Mouse (Mus musculus) retina, adult 2 months (tissue): ENCODE results near the gene Aqp5.
A peak's percentile ranks its signal among the peaks of the same experiment; 100 is the strongest.

ENCODE experiments used
- DNase-seq: peaks from one replicate; pipeline ENCODE4 v3.0.0-alpha.2; 2012; ENCODE audit warnings: low read depth, low spot score

Gene Aqp5

DNA sequence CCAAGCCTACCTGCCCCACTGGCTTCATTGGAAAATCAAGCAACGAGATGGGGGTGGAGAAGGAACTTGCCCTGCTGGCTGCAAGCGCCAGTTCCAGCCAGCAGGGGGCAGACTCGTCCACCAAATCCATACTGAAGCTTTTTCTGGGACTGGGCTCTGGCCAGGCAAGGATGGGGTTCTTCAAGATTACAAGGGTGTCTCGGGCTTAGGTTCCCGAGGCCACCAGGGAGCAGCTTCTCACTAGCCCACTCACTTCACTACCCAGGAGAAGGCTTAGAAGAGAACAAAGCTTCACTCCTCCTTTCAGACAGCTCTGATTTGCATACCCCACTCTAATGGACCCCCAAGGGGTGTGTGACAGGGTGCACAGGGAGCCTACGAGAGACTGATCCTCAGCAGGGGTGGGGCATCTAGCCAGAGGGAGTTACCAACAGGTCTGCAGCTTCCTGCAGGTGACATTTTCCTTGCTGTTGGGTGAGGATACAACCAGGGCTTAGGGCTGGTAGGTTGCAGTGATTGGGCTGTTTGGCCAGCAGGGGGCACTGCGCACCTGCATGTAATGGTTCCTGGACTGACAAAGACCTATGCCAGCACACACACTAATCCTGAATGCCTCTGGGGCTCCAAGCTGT lies 5.6 kb downstream of the Aqp5 start:
- peak; percentile 65 for DNase-seq

- DNase-seq: no peak
Observed at GRCm38 (mm10) chr15:99596841-99597240, 6.3 kb downstream of the Aqp5 start.

- DNase-seq: no peak
Observed at GRCm38 (mm10) chr15:99597596-99597995, 7.0 kb downstream of the Aqp5 start.

GRCm38 (mm10) chr15:99599245-99600070 lies 8.9 kb downstream of the Aqp5 start:
- no peak for DNase-seq

GRCm38 (mm10) chr15:99600986-99601822 lies 10.6 kb downstream of the Aqp5 start, which contains the start of gene Aqp6:
TSS of gene Aqp6 (plus strand) at chr15:99601400.
- DNase-seq: no peak

DNA sequence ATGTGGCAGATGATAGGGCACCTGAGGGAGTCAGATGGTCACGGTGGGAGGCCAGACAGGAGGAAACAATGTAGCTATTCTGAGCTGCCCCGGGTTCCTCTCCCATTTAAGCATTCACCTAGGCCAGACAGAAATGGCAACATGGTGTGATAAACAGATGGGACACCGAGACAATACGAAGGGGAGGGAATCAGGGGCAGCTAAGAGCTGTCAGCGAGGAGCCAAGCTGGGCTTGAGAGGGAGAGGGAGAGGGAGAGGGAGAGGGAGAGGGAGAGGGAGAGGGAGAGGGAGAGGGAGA lies 11.2 kb downstream of the Aqp5 start:
- DNase-seq: no peak

GRCm38 (mm10) chr15:99602206-99602820 lies 11.7 kb downstream of the Aqp5 start:
- no peak for DNase-seq

GRCm38 (mm10) chr15:99603216-99603615 lies 12.6 kb downstream of the Aqp5 start:
- DNase-seq: no peak

GRCm38 (mm10) chr15:99605595-99605994 lies 15.0 kb downstream of the Aqp5 start:
- DNase-seq: no peak

DNA sequence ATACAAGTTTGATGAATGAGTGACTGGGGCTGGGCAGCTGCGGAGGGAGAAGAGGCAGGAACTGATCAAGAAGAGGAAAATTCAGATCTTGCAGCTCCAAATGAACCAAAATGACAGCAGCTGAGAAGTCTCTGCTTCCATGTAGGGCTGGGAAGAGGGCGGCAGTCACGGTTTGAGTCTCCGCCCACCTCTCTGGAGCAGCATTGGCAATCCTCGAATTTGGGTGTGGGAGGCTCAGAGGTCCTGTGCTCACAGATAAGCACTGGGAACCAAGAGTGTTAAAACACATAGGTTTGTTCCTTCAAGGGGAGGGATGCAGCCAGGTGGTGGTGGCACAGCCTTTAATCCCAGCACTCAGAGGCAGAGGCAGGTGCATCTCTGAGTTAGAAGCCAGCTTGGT lies 15.9 kb downstream of the Aqp5 start:
- DNase-seq: no peak

DNA sequence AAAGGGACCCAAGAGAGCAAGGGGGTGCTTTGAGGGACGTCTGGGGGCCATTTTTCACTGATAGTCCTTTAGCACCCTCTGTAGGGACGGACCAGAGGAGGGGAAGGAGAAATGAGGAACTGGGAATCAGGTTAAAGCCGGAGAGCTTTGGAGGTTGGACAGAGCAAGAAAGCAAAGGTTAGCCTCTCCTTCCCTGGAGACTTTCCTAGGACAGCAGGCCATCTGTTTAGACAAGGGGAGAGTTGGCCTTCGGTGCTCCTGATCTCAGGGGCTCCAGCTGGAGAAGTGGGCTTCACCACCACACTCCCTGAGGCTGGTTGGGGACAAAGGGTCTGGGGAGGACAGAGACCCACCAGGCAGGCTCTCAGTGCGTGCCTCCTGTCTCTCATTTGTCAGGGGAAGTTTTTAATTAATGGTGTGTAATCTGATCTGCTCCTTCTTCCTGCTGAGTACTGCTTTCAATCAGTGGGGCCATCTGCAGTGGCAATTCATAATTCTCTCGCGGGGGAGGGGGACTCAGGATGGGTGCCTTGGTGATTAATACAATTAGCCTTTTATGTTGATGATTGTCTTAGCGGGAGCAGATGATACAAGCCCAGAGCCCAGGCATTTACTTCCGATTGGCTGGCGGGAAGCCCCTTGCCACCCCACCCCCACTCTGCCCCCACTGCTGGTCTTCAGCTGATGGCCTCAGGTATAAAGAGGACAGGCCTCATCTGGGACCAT lies 17.0 kb downstream of the Aqp5 start:
- DNase-seq: no peak

- DNase-seq: no peak
Observed at GRCm38 (mm10) chr15:99608382-99609125, 18.0 kb downstream of the Aqp5 start.

DNA sequence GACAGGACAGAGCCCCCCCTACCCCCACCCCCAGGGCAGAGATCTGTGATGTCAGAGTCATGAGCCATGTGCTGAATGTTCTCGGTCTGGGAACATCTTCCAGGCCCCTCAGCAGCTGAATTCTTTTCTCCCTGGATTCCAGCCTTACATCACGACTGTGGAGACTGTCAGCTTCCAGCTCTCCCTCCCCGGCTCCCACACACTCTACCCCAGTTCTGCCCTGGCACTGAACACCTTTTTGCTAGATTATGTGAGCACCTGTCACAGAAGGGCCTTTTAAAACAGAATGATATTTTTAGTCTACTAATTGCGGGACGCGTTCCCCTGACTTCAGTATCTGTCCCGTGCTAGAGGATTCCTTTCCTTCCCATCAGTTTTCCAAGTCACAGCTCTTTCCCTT lies 21.0 kb downstream of the Aqp5 start:
- DNase-seq: no peak

GRCm38 (mm10) chr15:99614273-99614672 lies 23.7 kb downstream of the Aqp5 start:
- no peak for DNase-seq

GRCm38 (mm10) chr15:99614753-99615152 lies 24.2 kb downstream of the Aqp5 start:
- peak; percentile 41 for DNase-seq

- DNase-seq: peak; percentile 18
Observed at GRCm38 (mm10) chr15:99615246-99615645, 24.7 kb downstream of the Aqp5 start.

- no peak for DNase-seq
Observed at GRCm38 (mm10) chr15:99618595-99618994, 28.0 kb downstream of the Aqp5 start.

DNA sequence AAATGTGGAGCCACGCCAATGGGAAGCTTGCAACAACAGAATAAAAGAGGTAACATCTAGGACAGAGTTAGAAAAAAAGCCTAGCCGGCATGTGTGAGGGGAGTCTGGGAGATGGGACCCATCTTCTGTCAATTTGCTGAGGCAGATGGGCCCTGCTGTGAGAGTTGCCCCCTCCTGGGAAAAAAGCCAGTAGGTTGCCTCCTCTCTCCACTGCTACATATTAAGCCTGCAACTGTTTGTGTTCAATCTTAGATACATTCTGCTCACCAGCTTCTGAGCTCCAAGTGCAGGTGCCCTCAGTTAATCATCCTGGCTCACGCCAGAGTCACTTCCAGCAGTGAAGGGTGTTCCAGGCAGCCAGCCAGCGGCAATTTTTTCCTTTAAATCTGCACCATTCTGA lies 29.2 kb downstream of the Aqp5 start:
- DNase-seq: no peak

- no peak for DNase-seq
Observed at GRCm38 (mm10) chr15:99622063-99622462, 31.5 kb downstream of the Aqp5 start.

DNA sequence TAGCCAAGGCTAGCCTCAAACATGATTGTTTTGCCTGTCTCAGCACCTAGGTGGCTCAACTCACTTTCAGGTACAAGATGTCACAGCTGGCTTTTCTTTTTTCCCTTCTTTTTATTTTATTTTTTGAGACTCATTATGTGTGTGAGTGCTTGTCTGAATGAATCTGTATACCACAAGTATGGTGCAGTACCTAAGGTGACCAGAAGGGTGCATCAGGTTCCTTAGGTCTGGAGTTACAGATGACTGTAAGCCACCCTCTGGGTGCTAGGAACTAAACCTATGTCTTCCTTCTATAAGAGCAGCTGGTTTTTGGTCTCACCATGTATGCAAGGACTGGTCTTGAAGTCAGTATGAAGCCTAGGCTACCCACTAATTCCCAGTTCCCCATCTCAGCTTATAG lies 41.0 kb downstream of the Aqp5 start:
- DNase-seq: no peak

DNA sequence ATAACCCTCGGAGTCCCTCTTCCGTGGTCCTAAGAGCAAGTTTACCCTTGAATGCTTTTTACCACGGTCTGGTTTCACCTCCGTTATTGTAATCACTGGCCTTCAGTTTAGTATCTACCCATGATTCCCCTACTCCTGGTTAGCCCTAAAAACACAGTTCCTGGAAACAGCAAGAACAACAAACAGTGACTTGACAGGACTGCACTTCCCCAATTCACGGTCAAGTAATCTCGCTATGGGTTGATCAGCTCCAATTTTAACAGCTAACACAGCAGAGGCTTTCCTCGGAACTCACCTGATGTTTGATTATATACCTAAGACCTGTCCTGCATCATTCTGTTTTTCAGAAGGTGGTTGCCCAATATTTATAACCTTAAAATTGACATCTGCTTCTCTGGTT lies 44.1 kb downstream of the Aqp5 start:
- no peak for DNase-seq
